Mouse (Mus musculus): ENCODE data around the gene Oma1.

GRCm38 (mm10) chr4:103349219-103349618 lies 35.6 kb downstream of the Oma1 start:
- TF ChIP-seq CTCF (IDR thresholded peaks at IDR 0.05; ENCODE audit: low read depth) (peak; percentile 18; the same call in 1 of the 2 replicates), EP300 (IDR thresholded peaks at IDR 0.05; ENCODE audit: low read depth) (no peak)

Data from heart, postnatal 0 days (tissue).